Mouse (Mus musculus) thymus, adult 2 months (tissue): ENCODE data around the gene Greb1. TPM values are rescaled to one million over a fixed set of nuclear protein-coding genes. Genes with fewer than 3 reads are reported as not detected.
A peak's percentile ranks its signal among the peaks of the same experiment; 100 is the strongest.

Experiments used
- DNase-seq: peaks from one replicate; pipeline ENCODE4 v3.0.0; 2021
- H3K27ac ChIP-seq: fragments of 200-500 bp; 2 replicates; pipeline ENCODE4 v1.5.1; 2012; ENCODE audit warnings: low read length, control low read depth; ENCODE audit not compliant: control insufficient read depth, insufficient read depth
- H3K27me3 ChIP-seq: fragments of 200-500 bp; 2 replicates; pipeline ENCODE4 v1.6.1; 2012; ENCODE audit warnings: mild to moderate bottlenecking, low read length, moderate library complexity, mixed read lengths; ENCODE audit not compliant: control insufficient read depth, insufficient read depth
- H3K36me3 ChIP-seq: fragments of 200-500 bp; 2 replicates; pipeline ENCODE4 v1.6.1; 2012; ENCODE audit warnings: mild to moderate bottlenecking, low read length, moderate library complexity; ENCODE audit not compliant: control insufficient read depth, insufficient read depth
- H3K4me1 ChIP-seq: fragments of 200-500 bp; replicated peaks from 2 replicates; pipeline ENCODE4 v1.6.1; 2012; ENCODE audit warnings: low read length; ENCODE audit not compliant: control insufficient read depth, insufficient read depth
- H3K4me3 ChIP-seq: fragments of 200-500 bp; 2 replicates; pipeline ENCODE4 v1.5.1; 2012; ENCODE audit warnings: mild to moderate bottlenecking, low read length, control low read depth, moderate library complexity; ENCODE audit not compliant: control insufficient read depth, insufficient read depth
- CTCF ChIP-seq: fragments of 200-500 bp; IDR thresholded peaks from 2 replicates; pipeline ENCODE4 v1.5.1; 2012; ENCODE audit warnings: mild to moderate bottlenecking, control low read depth, low read length, moderate library complexity, borderline replicate concordance; ENCODE audit not compliant: control insufficient read depth, poor library complexity, insufficient read depth; ENCODE audit errors: extremely low read depth
- POLR2A ChIP-seq: fragments of 200-500 bp; IDR thresholded peaks from 2 replicates; pipeline ENCODE4 v1.6.1; 2012; ENCODE audit warnings: mild to moderate bottlenecking, low read length, control low read depth, moderate library complexity; ENCODE audit not compliant: control insufficient read depth, poor library complexity, insufficient read depth; ENCODE audit errors: extremely low read depth
- whole genome bisulfite sequencing: fragments of 180-500 bp; shearing (Covaris S2); methylation state at CpG from one replicate; pipeline ENCODE4 v1.1.7; 2018; 5-methylcytosine and 5-hydroxymethylcytosine counted together
- polyA plus RNA-seq: library from polyadenylated mRNA; depleted of rRNA; stranded (reverse); fragments of >200 nt; gene quantifications from 2 replicates; pipeline ENCODE4 v1.2.3, GENCODE M21; 2012

The Greb1 gene
- polyA plus RNA-seq, 1 experiment, result 10.6 TPM

- Histone ChIP-seq H3K36me3 (no peaks in the 10 kb centered on the region), H3K27me3 (no peaks in the 10 kb centered on the region), H3K27ac (no peak within 1 kb of the TSS), H3K4me1 (peaks cover 7% of the 10 kb centered on the region), H3K4me3 (peak within 1 kb of the TSS; percentile 62)
- TF ChIP-seq POLR2A (no peak), CTCF (peak; percentile 48; the same call in 1 of the 2 replicates)
- peak; percentile 79 for DNase-seq
- WGBS, result 7% methylated on average over 81 of the region's 81 CpGs
Observed at GRCm38 (mm10) chr12:16810525-16811431, 10.1 kb upstream of the Greb1 start, which contains the start of gene E2f6. Gene E2f6 (plus strand): TSS chr12:16810963.

- TF ChIP-seq POLR2A (no peak), CTCF (no peak)
Observed at GRCm38 (mm10) chr12:16808045-16808444, 7.4 kb upstream of the Greb1 start.

GRCm38 (mm10) chr12:16805511-16805910 is 4.8 kb upstream of the Greb1 start:
- Histone ChIP-seq H3K27me3 (0 out of 2 replicates have a peak, but pooled peaks cover 5% of the 10 kb centered on the region), H3K4me1 (peaks cover 2% of the 10 kb centered on the region; the same call in 1 of the 2 replicates), H3K27ac (no peak overlapping the region), H3K36me3 (no peaks in the 10 kb centered on the region), H3K4me3 (no peak overlapping the region)
- 3% methylated on average over 5 of the region's 5 CpGs for WGBS
- peak; percentile 77 for DNase-seq
- no peak for TF ChIP-seq CTCF
- no peak for TF ChIP-seq POLR2A

More at GRCm38 (mm10) chr12:16808045-16808444, 7.4 kb upstream of the Greb1 start:
- H3K4me1 ChIP-seq, result peaks cover 7% of the 10 kb centered on the region
- H3K4me3 ChIP-seq, result no peak overlapping the region
- H3K27me3 ChIP-seq, result no peaks in the 10 kb centered on the region
- peak; percentile 9 for DNase-seq
- no peaks in the 10 kb centered on the region for H3K36me3 ChIP-seq
- WGBS, result 39% methylated on average over 3 of the region's 3 CpGs
- H3K27ac ChIP-seq, result no peak overlapping the region

DNA sequence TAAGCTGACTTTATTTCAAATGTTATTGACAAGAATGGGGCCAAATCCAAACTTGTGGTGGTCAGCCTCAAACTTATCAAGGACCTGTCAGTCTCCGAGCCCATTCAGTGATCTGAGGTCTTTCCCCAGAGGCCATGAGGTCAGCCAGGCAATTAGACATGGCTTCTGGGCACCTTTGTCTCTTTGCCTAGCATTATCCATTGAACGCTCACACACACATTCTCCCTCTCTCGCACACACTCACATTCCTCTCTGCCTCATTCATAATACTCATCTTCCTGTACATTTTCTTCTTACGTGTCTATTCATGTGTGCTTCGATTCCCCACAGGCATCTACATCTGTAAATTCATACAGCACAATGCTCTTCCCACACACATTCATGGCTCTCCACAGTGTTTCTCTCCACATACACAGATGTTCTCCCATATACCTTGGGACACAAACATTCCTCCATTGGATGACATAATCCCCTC is 3.3 kb upstream of the Greb1 start:
- TF ChIP-seq CTCF (no peak), POLR2A (no peak)
- Histone ChIP-seq H3K4me1 (no peaks in the 10 kb centered on the region; the same call in 1 of the 2 replicates), H3K27me3 (peaks cover 12% of the 10 kb centered on the region; the same call in 1 of the 2 replicates), H3K4me3 (no peak overlapping the region), H3K27ac (no peak overlapping the region), H3K36me3 (no peaks in the 10 kb centered on the region)
- DNase-seq, result no peak
- WGBS, result 92% methylated on average over 5 of the region's 5 CpGs

GRCm38 (mm10) chr12:16803237-16803955 is 2.7 kb upstream of the Greb1 start:
- TF ChIP-seq POLR2A (no peak), CTCF (no peak)

GRCm38 (mm10) chr12:16800959-16801315 is 251 bp upstream of the Greb1 start:
- no peak overlapping the region for H3K4me3 ChIP-seq
- WGBS, result 4% methylated on average over 12 of the region's 12 CpGs
- H3K27me3 ChIP-seq, result peaks cover 12% of the 10 kb centered on the region; the same call in 1 of the 2 replicates

More at GRCm38 (mm10) chr12:16803237-16803955, 2.7 kb upstream of the Greb1 start:
- Histone ChIP-seq H3K4me1 (no peaks in the 10 kb centered on the region; the same call in 1 of the 2 replicates), H3K4me3 (no peak overlapping the region), H3K27ac (no peak overlapping the region), H3K27me3 (peaks cover 12% of the 10 kb centered on the region; the same call in 1 of the 2 replicates), H3K36me3 (no peaks in the 10 kb centered on the region)
- 73% methylated on average over 5 of the region's 5 CpGs for WGBS
- no peak for DNase-seq

More at GRCm38 (mm10) chr12:16800959-16801315, 251 bp upstream of the Greb1 start:
- no peaks in the 10 kb centered on the region; the same call in 1 of the 2 replicates for H3K4me1 ChIP-seq
- no peak overlapping the region for H3K27ac ChIP-seq
- no peak for DNase-seq
- TF ChIP-seq POLR2A (no peak), CTCF (no peak)
- H3K36me3 ChIP-seq, result no peaks in the 10 kb centered on the region
